Comparison of ENCODE assay signal across 21 mouse cellular contexts in genomic region chr14:20214125-20214524, GRCm38 (mm10). TPM values are rescaled to one million over a fixed set of nuclear protein-coding genes. Genes with fewer than 3 reads are reported as not detected.
DNase-seq lines count a peak whose midpoint lies in the region; ATAC-seq and TF ChIP-seq lines count a peak whose summit lies in the region.
"Had no signal": no experiment of that assay in that cellular context is flagged by ENCODE, and none has a peak within 500 bp of the region (broad histone marks: within the 10 kb centered on the region; RNA-seq: fewer than 3 reads in every experiment).

No protein-coding gene starts in this region.

- H3K27ac ChIP-seq in lung, postnatal 0 days (ENCODE audit: low read length), result no peak overlapping the region
- H3K27ac ChIP-seq: forebrain, embryonic 12.5 days; kidney, postnatal 0 days; limb, embryonic 13.5 days; lung, embryonic 15.5 days; midbrain, embryonic 10.5 days had no signal

- no peak for TF ChIP-seq POLR2A in myocyte (IDR thresholded peaks at IDR 0.05; ENCODE audit: insufficient read length, low read depth)

- H3K27me3 ChIP-seq in lung, postnatal 0 days (replicated peaks; ENCODE audit: insufficient read depth, low read length), result no peaks in the 10 kb centered on the region
- H3K27me3 ChIP-seq in myocyte (ENCODE audit: control insufficient read depth, insufficient read depth, insufficient read length), result no peaks in the 10 kb centered on the region
- H3K27me3 ChIP-seq: forebrain, embryonic 12.5 days; limb, embryonic 13.5 days; lung, embryonic 15.5 days had no signal

- no peaks in the 10 kb centered on the region for H3K9me3 ChIP-seq in lung, postnatal 0 days (ENCODE audit: low read length)
- H3K9me3 ChIP-seq: forebrain, embryonic 12.5 days; limb, embryonic 13.5 days; lung, embryonic 15.5 days; midbrain, embryonic 10.5 days had no signal

- H3K36me3 ChIP-seq in lung, postnatal 0 days (ENCODE audit: insufficient read depth, low read length), result no peaks in the 10 kb centered on the region
- H3K36me3 ChIP-seq in myocyte (ENCODE audit: control insufficient read depth, insufficient read depth), result no peaks in the 10 kb centered on the region
- H3K36me3 ChIP-seq: forebrain, embryonic 12.5 days; limb, embryonic 13.5 days; lung, embryonic 15.5 days; midbrain, embryonic 10.5 days had no signal

- H3K9ac ChIP-seq in lung, postnatal 0 days (replicated peaks; ENCODE audit: low read depth), result no peak overlapping the region
- H3K9ac ChIP-seq: forebrain, embryonic 12.5 days; limb, embryonic 13.5 days; lung, embryonic 15.5 days had no signal

- DNase-seq in lung, postnatal 0 days (ENCODE audit: low spot score), result peak; percentile 38
- no peak for DNase-seq in lung, postnatal 4 days
- DNase-seq in 416B (ENCODE audit: low read depth) (peak; percentile 31), adipocyte (ENCODE audit: low spot score) (peak; percentile 30)
- DNase-seq in kidney, postnatal 14 days, result no peak
- DNase-seq in cerebellum, postnatal 25 days, result no peak
- DNase-seq: cerebellum, adult 2 months; heart, adult 11 months; heart, postnatal 36 days; kidney, adult 18-20 months; layer of hippocampus, postnatal 36 days; thymus, postnatal 25 days had no signal

- no peaks in the 10 kb centered on the region for H3K79me2 ChIP-seq in myocyte (ENCODE audit: control insufficient read depth, insufficient read depth)

- TF ChIP-seq EP300 in lung, postnatal 0 days (IDR thresholded peaks at IDR 0.05), result no peak

- no peak overlapping the region for H3ac ChIP-seq in myocyte (ENCODE audit: control insufficient read depth, insufficient read length)

- TF ChIP-seq CTCF in lung, postnatal 0 days (IDR thresholded peaks at IDR 0.05), result no peak

- no peak overlapping the region for H3K4me3 ChIP-seq in lung, postnatal 0 days (ENCODE audit: low read depth, low read length)
- no peak overlapping the region for H3K4me3 ChIP-seq in myocyte
- H3K4me3 ChIP-seq: forebrain, embryonic 12.5 days; limb, embryonic 13.5 days; lung, embryonic 15.5 days; midbrain, embryonic 10.5 days had no signal

- no peak; the same call in 1 of the 2 replicates for ATAC-seq in lung, postnatal 0 days
- ATAC-seq: hindbrain, embryonic 16.5 days had no signal

- H3K4me2 ChIP-seq in lung, postnatal 0 days (replicated peaks; ENCODE audit: low read depth, low read length), result no peak overlapping the region
- H3K4me2 ChIP-seq in myocyte (ENCODE audit: low read depth), result peak overlapping the region; percentile 41
- H3K4me2 ChIP-seq: forebrain, embryonic 12.5 days; limb, embryonic 13.5 days; lung, embryonic 15.5 days had no signal

- WGBS in lung, postnatal 0 days, result 72% methylated on average over 7 of the region's 7 CpGs

- no peaks in the 10 kb centered on the region for H3K4me1 ChIP-seq in lung, postnatal 0 days (ENCODE audit: insufficient read depth, low read depth, low read length)
- H3K4me1 ChIP-seq: limb, embryonic 13.5 days; lung, embryonic 15.5 days had no signal

TF ChIP-seq in myocyte, 11 proteins besides CTCF, POLR2A, EP300 and RAD21:
- no peak for TF ChIP-seq REST (IDR thresholded peaks at IDR 0.05; ENCODE audit: insufficient read depth, insufficient read length)
- peak; percentile 96 for TF ChIP-seq CEBPB (IDR thresholded peaks at IDR 0.05; ENCODE audit: insufficient read depth, poor library complexity, severe bottlenecking)
- no peak for TF ChIP-seq TCF3 (IDR thresholded peaks at IDR 0.05; ENCODE audit: insufficient read length, low read depth)

RNA-seq across cellular contexts. Expression of gene Kcnk5, which starts 32.5 kb away (rescaled TPM):
- 4.5 and 5.2 TPM in 2 replicates for polyA plus RNA-seq in lung, postnatal 0 days (2015; fragmentation: Nextera tagmentation; extraction: Ambion mirVana)
- polyA plus RNA-seq in myocyte (2012; fragmentation: generic; extraction: Trizol), result 7.2 TPM

RNA-seq across cellular contexts. Expression of gene Kcnk16, which starts 54.9 kb away (rescaled TPM):
- polyA plus RNA-seq in lung, postnatal 0 days (2015; fragmentation: Nextera tagmentation; extraction: Ambion mirVana), result 0.20 TPM in 1 of 2 replicates, not detected in the other
- polyA plus RNA-seq in myocyte (2012; fragmentation: generic; extraction: Trizol), result not detected
- polyA plus RNA-seq: cerebellum, adult 2 months; forebrain, embryonic 12.5 days; heart, embryonic 14.5 days; kidney, postnatal 0 days; limb, embryonic 13.5 days; midbrain, embryonic 10.5 days; neural tube, embryonic 14.5 days had no signal

Comparison
In these comparisons a context has a peak if more than half of its experiments do, and no peak if none do; other contexts are left out.
1. DNase-seq: peak in lung, postnatal 0 days (single experiment), 416B (single experiment) and adipocyte (single experiment); none in lung, postnatal 4 days (0 of 2), kidney, postnatal 14 days (single experiment) and cerebellum, postnatal 25 days (0 of 2).